Mouse (Mus musculus): ENCODE measurements around the gene Nrxn3.

GRCm38 (mm10) chr12:89376600-89376999 is 653.9 kb downstream of the Nrxn3 start:
- TF ChIP-seq POLR2A (IDR thresholded peaks at IDR 0.05; ENCODE audit: control insufficient read depth, extremely low read depth, insufficient read depth, low read length, poor library complexity) (no peak), CTCF (IDR thresholded peaks at IDR 0.05; ENCODE audit: borderline replicate concordance, control insufficient read depth, extremely low read depth, insufficient read depth, low read length, poor library complexity) (no peak)

All from thymus, adult 2 months (tissue).